Mouse (Mus musculus): ENCODE data around the gene Gm44579. TPM values are rescaled to one million over a fixed set of nuclear protein-coding genes. Genes with fewer than 3 reads are reported as not detected.

Gene Gm44579
- polyA plus RNA-seq, 1 experiment from 2014 or later, result not detected

GRCm38 (mm10) chr15:98144861-98145507, 75.8 kb downstream of the Gm44579 start:
- peak; percentile 56 for DNase-seq (ENCODE audit: low spot score)
- H3K36me3 ChIP-seq, result peaks cover 25% of the 10 kb centered on the region
- under 1% methylated on average over 36 of the region's 36 CpGs for WGBS
- no peaks in the 10 kb centered on the region for H3K9me3 ChIP-seq (replicated peaks)
- H3K27me3 ChIP-seq (ENCODE audit: low read depth, poor library complexity, severe bottlenecking), result no peaks in the 10 kb centered on the region
- peak overlapping the region; percentile 94 for H3K27ac ChIP-seq (replicated peaks)
- peaks cover 16% of the 10 kb centered on the region for H3K4me1 ChIP-seq
- peak overlapping the region; percentile 98 for H3K4me3 ChIP-seq

- no peaks in the 10 kb centered on the region for H3K9me3 ChIP-seq (replicated peaks)
These were observed 78.3 kb downstream of the Gm44579 start for GRCm38 (mm10) chr15:98142515-98142914.

GRCm38 (mm10) chr15:98140809-98141208, 80.0 kb downstream of the Gm44579 start:
- H3K27me3 ChIP-seq (ENCODE audit: low read depth, poor library complexity, severe bottlenecking), result no peaks in the 10 kb centered on the region
- no peak for DNase-seq (ENCODE audit: low spot score)
- H3K36me3 ChIP-seq, result peaks cover 63% of the 10 kb centered on the region
- WGBS, result 93% methylated on average over 5 of the region's 5 CpGs
- H3K9me3 ChIP-seq (replicated peaks), result no peaks in the 10 kb centered on the region
- H3K4me1 ChIP-seq, result peaks cover 11% of the 10 kb centered on the region
- H3K27ac ChIP-seq (replicated peaks), result no peak overlapping the region
- no peak overlapping the region for H3K4me3 ChIP-seq

More at GRCm38 (mm10) chr15:98142515-98142914, 78.3 kb downstream of the Gm44579 start:
- Histone ChIP-seq H3K4me1 (peaks cover 16% of the 10 kb centered on the region), H3K27me3 (ENCODE audit: low read depth, poor library complexity, severe bottlenecking) (no peaks in the 10 kb centered on the region), H3K27ac (replicated peaks) (no peak overlapping the region), H3K36me3 (peaks cover 47% of the 10 kb centered on the region), H3K4me3 (no peak overlapping the region)
- 86% methylated on average over 10 of the region's 10 CpGs for WGBS
- no peak for DNase-seq (ENCODE audit: low spot score)

GRCm38 (mm10) chr15:98139763-98140162, 81.0 kb downstream of the Gm44579 start:
- H3K4me1 ChIP-seq, result peaks cover 6% of the 10 kb centered on the region
- peaks cover 74% of the 10 kb centered on the region for H3K36me3 ChIP-seq
- H3K27ac ChIP-seq (replicated peaks), result no peak overlapping the region
- no peaks in the 10 kb centered on the region for H3K27me3 ChIP-seq (ENCODE audit: low read depth, poor library complexity, severe bottlenecking)
- H3K4me3 ChIP-seq, result no peak overlapping the region
- DNase-seq (ENCODE audit: low spot score), result no peak
- 90% methylated on average over 7 of the region's 7 CpGs for WGBS
- H3K9me3 ChIP-seq (replicated peaks), result no peaks in the 10 kb centered on the region

- Histone ChIP-seq H3K4me1 (no peaks in the 10 kb centered on the region), H3K27me3 (ENCODE audit: low read depth, poor library complexity, severe bottlenecking) (no peaks in the 10 kb centered on the region), H3K36me3 (peaks cover 95% of the 10 kb centered on the region), H3K9me3 (replicated peaks) (no peaks in the 10 kb centered on the region), H3K27ac (replicated peaks) (no peak overlapping the region), H3K4me3 (no peak overlapping the region)
- 97% methylated on average over 9 of the region's 9 CpGs for WGBS
- DNase-seq (ENCODE audit: low spot score), result no peak
These were observed 83.9 kb downstream of the Gm44579 start for GRCm38 (mm10) chr15:98136871-98137270.

Other genes starting within 250 kb of the Gm44579 start
- gene Col2a1, start 216.3 kb downstream of the Gm44579 start, polyA plus RNA-seq (2016; fragmentation: Nextera tagmentation; extraction: Ambion mirVana), result 142 and 151 TPM in 2 replicates
- 36.3 and 43.1 TPM in 2 replicates for gene Pfkm, start 128.4 kb downstream of the Gm44579 start, polyA plus RNA-seq (2016; fragmentation: Nextera tagmentation; extraction: Ambion mirVana)
- 46.2 and 47.3 TPM in 2 replicates for gene Senp1, start 127.2 kb downstream of the Gm44579 start, polyA plus RNA-seq (2016; fragmentation: Nextera tagmentation; extraction: Ambion mirVana)
- gene Asb8, start 55.4 kb downstream of the Gm44579 start, polyA plus RNA-seq (2016; fragmentation: Nextera tagmentation; extraction: Ambion mirVana), result 41.7 and 47.2 TPM in 2 replicates
- 7.3 and 11.2 TPM in 2 replicates for gene Ccdc184, start 53.8 kb downstream of the Gm44579 start, polyA plus RNA-seq (2016; fragmentation: Nextera tagmentation; extraction: Ambion mirVana)
- gene Olfr288, start 25.4 kb downstream of the Gm44579 start, polyA plus RNA-seq (2016; fragmentation: Nextera tagmentation; extraction: Ambion mirVana), result not detected in 2 replicates
- not detected in 2 replicates for gene Olfr287, start 79 bp upstream of the Gm44579 start, polyA plus RNA-seq (2016; fragmentation: Nextera tagmentation; extraction: Ambion mirVana)
- gene Olfr286, start 13.5 kb upstream of the Gm44579 start, polyA plus RNA-seq (2016; fragmentation: Nextera tagmentation; extraction: Ambion mirVana), result 0.02 TPM in 1 of 2 replicates, not detected in the other
- gene H1fnt, start 36.3 kb upstream of the Gm44579 start, polyA plus RNA-seq (2016; fragmentation: Nextera tagmentation; extraction: Ambion mirVana), result not detected in 2 replicates
- 1.2 and 1.7 TPM in 2 replicates for gene Zfp641, start 75.2 kb upstream of the Gm44579 start, polyA plus RNA-seq (2016; fragmentation: Nextera tagmentation; extraction: Ambion mirVana)
- gene Olfr285, start 96.4 kb upstream of the Gm44579 start, polyA plus RNA-seq (2016; fragmentation: Nextera tagmentation; extraction: Ambion mirVana), result not detected in 2 replicates
- not detected in 2 replicates for gene Olfr284, start 120.0 kb upstream of the Gm44579 start, polyA plus RNA-seq (2016; fragmentation: Nextera tagmentation; extraction: Ambion mirVana)
- not detected in 2 replicates for gene Olfr283, start 160.0 kb upstream of the Gm44579 start, polyA plus RNA-seq (2016; fragmentation: Nextera tagmentation; extraction: Ambion mirVana)
- not detected in 2 replicates for gene Olfr282, start 210.2 kb upstream of the Gm44579 start, polyA plus RNA-seq (2016; fragmentation: Nextera tagmentation; extraction: Ambion mirVana)
- not detected in 2 replicates for gene Olfr281, start 231.6 kb upstream of the Gm44579 start, polyA plus RNA-seq (2016; fragmentation: Nextera tagmentation; extraction: Ambion mirVana)
- not detected in 2 replicates for gene OR5BS1P, start 248.9 kb upstream of the Gm44579 start, polyA plus RNA-seq (2016; fragmentation: Nextera tagmentation; extraction: Ambion mirVana)